Mouse (Mus musculus) ES-E14 (cell line): ENCODE results near the gene Pla2g4f. TPM values are rescaled to one million over a fixed set of nuclear protein-coding genes. Genes with fewer than 3 reads are reported as not detected.

Experiments used
- DNase-seq: peaks from one replicate; pipeline ENCODE4 v3.0.0-alpha.2; 2013; ENCODE audit warnings: low read depth, low spot score
- H3K27ac ChIP-seq: 2 replicates; pipeline ENCODE4 v1.5.1; 2012; ENCODE audit warnings: low read depth, mild to moderate bottlenecking, low read length, moderate library complexity, mixed read lengths; ENCODE audit not compliant: poor library complexity, insufficient read depth, severe bottlenecking
- H3K36me3 ChIP-seq: 2 replicates; pipeline ENCODE4 v1.6.1; 2012; ENCODE audit warnings: mild to moderate bottlenecking, low read length, moderate library complexity, mixed read lengths; ENCODE audit not compliant: control insufficient read depth, poor library complexity, insufficient read depth, severe bottlenecking
- H3K4me1 ChIP-seq, 2 experiments: fragments of 150-350 bp in 1 of 2; sonication (generic) in 1 of 2; 2 replicates each; pipeline ENCODE4 v1.6.1; 2012; ENCODE audit warnings: low read length in 2 of 2, mild to moderate bottlenecking in 1 of 2, mixed read lengths in 1 of 2; ENCODE audit not compliant: control insufficient read depth in 2 of 2, insufficient read depth in 2 of 2, poor library complexity in 1 of 2
- H3K4me3 ChIP-seq, 2 experiments: fragments of 150-350 bp in 1 of 2; sonication (generic) in 1 of 2; 2 replicates each; pipeline ENCODE4 v1.5.1; 2012; ENCODE audit warnings: low read length in 2 of 2, low read depth in 1 of 2, mild to moderate bottlenecking in 1 of 2, mixed read lengths in 1 of 2; ENCODE audit not compliant: insufficient read depth in 1 of 2, poor library complexity in 1 of 2, severe bottlenecking in 1 of 2
- H3K9ac ChIP-seq: 2 replicates; pipeline ENCODE4 v1.6.1; 2012; ENCODE audit warnings: low read depth, mild to moderate bottlenecking, low read length, mixed read lengths; ENCODE audit not compliant: poor library complexity, insufficient read depth, severe bottlenecking
- H3K9me3 ChIP-seq: fragments of 150-350 bp; sonication (generic); 2 replicates; pipeline ENCODE4 v1.6.1; 2012; ENCODE audit warnings: low read depth, mild to moderate bottlenecking, low read length; ENCODE audit not compliant: control insufficient read depth, insufficient read depth
- CHD2 ChIP-seq: IDR thresholded peaks from 2 replicates; pipeline ENCODE4 v1.6.1; 2014; ENCODE audit warnings: mild to moderate bottlenecking, low read depth, low read length, inconsistent platforms
- HCFC1 ChIP-seq: IDR thresholded peaks from 2 replicates; pipeline ENCODE4 v1.6.1; 2012; ENCODE audit warnings: low read length, inconsistent platforms, borderline replicate concordance; ENCODE audit not compliant: insufficient read depth
- MAFK ChIP-seq: IDR thresholded peaks from 2 replicates; pipeline ENCODE4 v1.6.1; 2014; ENCODE audit warnings: mild to moderate bottlenecking, low read depth, low read length, inconsistent platforms; ENCODE audit not compliant: insufficient read depth
- ZC3H11A ChIP-seq: IDR thresholded peaks from 2 replicates; pipeline ENCODE4 v1.6.1; 2012; ENCODE audit warnings: low read depth, mild to moderate bottlenecking, inconsistent platforms, low read length, borderline replicate concordance
- ZNF384 ChIP-seq: IDR thresholded peaks from 2 replicates; pipeline ENCODE4 v1.6.1; 2012; ENCODE audit warnings: low read depth, low read length, inconsistent platforms
- in situ Hi-C, 2 experiments: fragments of 600-800 bp; cut with MboI; formaldehyde crosslinking; loops; one replicate each; pipeline ENCODE4 v1.15.1; 2025; ENCODE audit warnings: low sequenced_read_pairs in 2 of 2, inconsistent platforms in 1 of 2; ENCODE audit not compliant: unreplicated experiment in 2 of 2
- total RNA-seq: library from RNA; depleted of rRNA; stranded (reverse); fragments of 300-350 nt; gene quantifications from 2 replicates; pipeline ENCODE4 v1.2.3, GENCODE M21; 2012; rRNA removed

Gene Pla2g4f
- total RNA-seq: 0.89 and 2.1 TPM in 2 replicates

- peaks cover 5% of the 10 kb centered on the region; the same call in 1 of the 2 replicates for H3K36me3 ChIP-seq
- no peaks in the 10 kb centered on the region for H3K4me1 ChIP-seq
- H3K9me3 ChIP-seq: no peaks in the 10 kb centered on the region
- no peak for DNase-seq
- H3K4me3 ChIP-seq: peak within 1 kb of the TSS in 1 of 2 experiments; percentile 36; a peak in 2 of 4 replicates
- no peak within 1 kb of the TSS for H3K27ac ChIP-seq
- in situ Hi-C loops: no loop called here
- 0 out of 2 replicates have a peak within 1 kb of the TSS, but pooled peaks have one; percentile 9 for H3K9ac ChIP-seq
- no peak for TF ChIP-seq CHD2
- no peak for TF ChIP-seq HCFC1
- no peak for TF ChIP-seq ZC3H11A
- no peak for TF ChIP-seq MAFK
- TF ChIP-seq ZNF384: no peak
Measured at GRCm38 (mm10) chr2:120313976-120314375, at the start of gene Pla2g4f. Gene Pla2g4f (minus strand): TSS chr2:120314165.

- in situ Hi-C loops: no loop called here
- no peak overlapping the region for H3K4me3 ChIP-seq
- H3K36me3 ChIP-seq: peaks cover 12% of the 10 kb centered on the region
- TF ChIP-seq MAFK: no peak
- TF ChIP-seq CHD2: no peak
- TF ChIP-seq ZC3H11A: no peak
- TF ChIP-seq HCFC1: no peak
- TF ChIP-seq ZNF384: no peak
- DNase-seq: no peak
- H3K27ac ChIP-seq: no peak overlapping the region
- no peaks in the 10 kb centered on the region for H3K4me1 ChIP-seq
- no peaks in the 10 kb centered on the region for H3K9me3 ChIP-seq
- no peak overlapping the region for H3K9ac ChIP-seq
Measured at GRCm38 (mm10) chr2:120360425-120360824, 46.5 kb upstream of the Pla2g4f start.

- peak; percentile 53; the same call in 1 of the 2 replicates for TF ChIP-seq HCFC1
- no peak for TF ChIP-seq ZC3H11A
- TF ChIP-seq CHD2: no peak
- no peak for TF ChIP-seq MAFK
- TF ChIP-seq ZNF384: 0 out of 2 replicates have a peak, but pooled peaks have one; percentile 26
- H3K9ac ChIP-seq: peak within 1 kb of the TSS; percentile 95
- DNase-seq: peak; percentile 92
- H3K36me3 ChIP-seq: peaks cover 12% of the 10 kb centered on the region
- in situ Hi-C loops: no loop called here
- H3K4me1 ChIP-seq: 0 out of 4 replicates have a peak, but pooled peaks cover 0 to 3% of the 10 kb centered on the region in 2 experiments
- no peak within 1 kb of the TSS for H3K27ac ChIP-seq
- peak within 1 kb of the TSS; percentile 99 to 100 for H3K4me3 ChIP-seq
- no peaks in the 10 kb centered on the region for H3K9me3 ChIP-seq
Measured at GRCm38 (mm10) chr2:120352682-120353646, 39.0 kb upstream of the Pla2g4f start, which contains the start of gene Vps39. Gene Vps39 (minus strand): TSS chr2:120353137.

GRCm38 (mm10) chr2:120351321-120351720 is 37.4 kb upstream of the Pla2g4f start:
- H3K27ac ChIP-seq: no peak overlapping the region
- H3K4me1 ChIP-seq: 0 out of 4 replicates have a peak, but pooled peaks cover 0 to 3% of the 10 kb centered on the region in 2 experiments
- H3K9me3 ChIP-seq: no peaks in the 10 kb centered on the region
- peaks cover 11% of the 10 kb centered on the region for H3K36me3 ChIP-seq
- no peak for DNase-seq
- H3K9ac ChIP-seq: no peak overlapping the region
- H3K4me3 ChIP-seq: no peak overlapping the region
- in situ Hi-C loops: no loop called here
- TF ChIP-seq ZC3H11A: no peak
- TF ChIP-seq MAFK: no peak
- no peak for TF ChIP-seq CHD2
- no peak for TF ChIP-seq ZNF384
- TF ChIP-seq HCFC1: no peak
